Mouse (Mus musculus) limb, embryonic 12.5 days (tissue): ENCODE measurements around the gene Zfyve26. TPM values are rescaled to one million over a fixed set of nuclear protein-coding genes. Genes with fewer than 3 reads are reported as not detected.
"Not testable (repeated sequence)": the region's sequence is repeated elsewhere in the genome, so short reads cannot be mapped to it uniquely, and the experiment has no call there.

Experiments used
- ATAC-seq: fragments of 200-750 bp; cut with Nextera tagmentation; 2 replicates; pipeline ENCODE4 v1.8.0; 2017; ENCODE audit warnings: low read depth, moderate TSS enrichment; ENCODE audit not compliant: insufficient number of reproducible peaks, insufficient read depth, low FRiP score, low TSS enrichment
- H3K27ac ChIP-seq: fragments of 300-500 bp; sonication (generic); 2 replicates; pipeline ENCODE4 v1.5.1; 2016; ENCODE audit warnings: mild to moderate bottlenecking, moderate library complexity
- H3K27me3 ChIP-seq: fragments of 300-500 bp; sonication (generic); 2 replicates; pipeline ENCODE4 v1.6.1; 2016; ENCODE audit warnings: mild to moderate bottlenecking, moderate library complexity
- H3K36me3 ChIP-seq: fragments of 300-500 bp; sonication (generic); 2 replicates; pipeline ENCODE4 v1.6.1; 2016; ENCODE audit warnings: mild to moderate bottlenecking, moderate library complexity
- H3K4me1 ChIP-seq: fragments of 300-500 bp; sonication (generic); replicated peaks from 2 replicates; pipeline ENCODE4 v1.6.1; 2016
- H3K4me2 ChIP-seq: fragments of 300-500 bp; sonication (generic); 2 replicates; pipeline ENCODE4 v1.6.1; 2016; ENCODE audit warnings: mild to moderate bottlenecking, moderate library complexity
- H3K4me3 ChIP-seq: fragments of 300-500 bp; sonication (generic); replicated peaks from 2 replicates; pipeline ENCODE4 v1.5.1; 2016; ENCODE audit warnings: mild to moderate bottlenecking
- H3K9ac ChIP-seq: fragments of 300-500 bp; sonication (generic); replicated peaks from 2 replicates; pipeline ENCODE4 v1.6.1; 2016; ENCODE audit warnings: mild to moderate bottlenecking, moderate library complexity
- H3K9me3 ChIP-seq: fragments of 300-500 bp; sonication (generic); 2 replicates; pipeline ENCODE4 v1.6.1; 2016; ENCODE audit warnings: mild to moderate bottlenecking, moderate library complexity
- WGBS: fragments of 180-500 bp; shearing (Covaris S2); methylation state at CpG from one replicate; pipeline ENCODE4 v1.1.7; 2016; 5-methylcytosine and 5-hydroxymethylcytosine counted together
- polyA plus RNA-seq: library from polyadenylated mRNA; unstranded; fragments of >200 nt; fragmentation: Nextera tagmentation; extraction: Ambion mirVana; gene quantifications from 2 replicates; pipeline ENCODE4 v1.2.1, GENCODE M21; 2016

Gene Zfyve26
- polyA plus RNA-seq: 12.4 and 17.8 TPM in 2 replicates

DNA sequence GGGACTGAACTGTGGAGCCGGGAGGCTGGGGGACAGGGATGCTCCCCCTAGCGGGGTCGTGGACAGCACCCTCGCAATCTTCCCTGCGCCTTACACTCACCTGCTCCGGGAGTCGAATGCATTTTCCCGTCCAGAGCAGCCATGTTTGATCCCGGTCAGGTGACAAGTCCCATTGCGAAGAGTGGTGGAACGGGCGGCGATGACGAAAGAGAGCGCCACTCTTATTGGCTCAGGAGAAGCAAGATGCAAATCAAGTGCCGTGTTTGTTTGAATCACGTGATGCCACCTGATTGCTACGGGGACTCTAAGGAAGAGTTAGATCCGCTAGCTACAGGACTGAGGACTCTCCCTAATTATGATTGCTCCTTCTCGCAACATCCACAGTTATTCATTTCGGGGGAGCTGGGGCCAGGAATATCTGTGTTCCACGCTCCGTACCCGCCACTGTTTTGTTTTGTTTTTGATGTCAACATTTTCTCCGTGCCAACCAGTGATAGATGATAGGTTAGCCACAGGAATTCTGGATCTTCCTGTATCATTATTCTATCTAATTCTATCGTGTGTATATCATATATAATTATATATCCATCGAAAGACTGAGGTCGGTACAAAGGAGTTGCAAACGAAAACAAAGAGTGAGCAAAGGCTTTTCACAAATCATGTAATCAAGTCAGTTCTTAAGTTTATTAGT lies at the start of gene Zfyve26:
Gene Zfyve26 (minus strand): TSS at position 179 of the 691 bp plus-strand sequence.
- Histone ChIP-seq H3K4me1 (peaks cover 13% of the 10 kb centered on the region), H3K4me2 (peak within 1 kb of the TSS; percentile 60), H3K4me3 (peak within 1 kb of the TSS; percentile 54), H3K9me3 (no peaks in the 10 kb centered on the region), H3K27ac (peak within 1 kb of the TSS; percentile 64), H3K9ac (peak within 1 kb of the TSS; percentile 57), H3K36me3 (peaks cover 4% of the 10 kb centered on the region), H3K27me3 (no peaks in the 10 kb centered on the region)
- peak; percentile 98 for ATAC-seq
- under 1% methylated on average over 29 of the region's 29 CpGs for WGBS

DNA sequence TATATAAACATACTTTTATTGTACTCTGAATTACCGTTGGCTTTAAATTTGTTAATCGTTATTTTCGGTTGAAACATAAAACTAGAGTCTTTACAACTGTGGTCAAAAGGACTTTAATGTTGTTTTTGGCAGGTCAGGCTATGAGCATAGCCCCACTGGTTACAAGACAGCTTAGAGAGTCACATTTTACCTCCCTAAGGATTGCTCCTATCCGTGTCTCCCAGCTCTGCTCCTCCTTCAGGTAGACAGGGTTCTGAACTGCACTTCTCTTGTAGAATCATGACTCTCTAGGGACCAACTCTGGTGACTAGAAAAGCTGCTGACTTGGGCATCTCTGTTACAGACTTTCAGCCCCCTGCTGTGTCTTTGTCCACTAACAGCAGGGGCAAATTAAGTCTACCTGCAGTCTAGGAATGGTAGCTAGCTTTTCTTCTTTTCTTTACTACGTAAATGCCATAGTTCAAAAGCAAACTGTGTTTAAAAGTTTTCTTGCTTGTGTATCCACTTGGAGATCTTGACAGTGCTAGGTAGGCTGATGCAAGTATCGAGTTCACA lies 45.3 kb upstream of the Zfyve26 start:
- 49% methylated on average over 6 of the region's 6 CpGs for WGBS
- H3K4me1 ChIP-seq: peaks cover 23% of the 10 kb centered on the region
- no peaks in the 10 kb centered on the region for H3K36me3 ChIP-seq
- no peaks in the 10 kb centered on the region for H3K9me3 ChIP-seq
- H3K4me2 ChIP-seq: no peak overlapping the region
- H3K27ac ChIP-seq: no peak overlapping the region
- no peaks in the 10 kb centered on the region for H3K27me3 ChIP-seq
- ATAC-seq: no peak
- H3K9ac ChIP-seq: no peak overlapping the region
- no peak overlapping the region for H3K4me3 ChIP-seq

DNA sequence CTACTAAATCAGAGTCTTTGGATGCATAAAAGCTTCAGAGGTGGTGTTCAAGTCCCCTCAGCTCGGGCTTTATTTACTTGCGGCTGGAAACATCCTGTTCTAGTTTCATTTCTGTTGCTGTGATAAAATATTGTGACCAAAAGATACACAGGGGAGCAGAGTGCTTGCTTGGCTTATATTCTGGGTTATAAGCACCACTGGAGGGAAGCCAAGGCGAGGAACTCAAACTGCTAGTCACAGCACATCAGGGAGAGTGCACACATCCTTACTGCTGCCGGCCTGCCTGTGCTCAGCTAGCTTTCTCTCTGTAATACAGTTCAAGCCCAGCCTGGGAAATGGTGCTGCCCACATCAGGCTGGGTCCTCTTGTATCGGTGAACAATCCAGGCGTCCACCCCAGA lies 44.4 kb upstream of the Zfyve26 start:
- H3K27ac ChIP-seq: 0 out of 2 replicates have a peak overlapping the region, but pooled peaks have one; percentile 25
- no peak overlapping the region for H3K4me2 ChIP-seq
- no peaks in the 10 kb centered on the region for H3K9me3 ChIP-seq
- H3K4me3 ChIP-seq: no peak overlapping the region
- no peak overlapping the region for H3K9ac ChIP-seq
- H3K4me1 ChIP-seq: peaks cover 16% of the 10 kb centered on the region
- WGBS: 84% methylated on average over 6 of the region's 6 CpGs
- no peak for ATAC-seq
- no peaks in the 10 kb centered on the region for H3K36me3 ChIP-seq
- H3K27me3 ChIP-seq: no peaks in the 10 kb centered on the region

DNA sequence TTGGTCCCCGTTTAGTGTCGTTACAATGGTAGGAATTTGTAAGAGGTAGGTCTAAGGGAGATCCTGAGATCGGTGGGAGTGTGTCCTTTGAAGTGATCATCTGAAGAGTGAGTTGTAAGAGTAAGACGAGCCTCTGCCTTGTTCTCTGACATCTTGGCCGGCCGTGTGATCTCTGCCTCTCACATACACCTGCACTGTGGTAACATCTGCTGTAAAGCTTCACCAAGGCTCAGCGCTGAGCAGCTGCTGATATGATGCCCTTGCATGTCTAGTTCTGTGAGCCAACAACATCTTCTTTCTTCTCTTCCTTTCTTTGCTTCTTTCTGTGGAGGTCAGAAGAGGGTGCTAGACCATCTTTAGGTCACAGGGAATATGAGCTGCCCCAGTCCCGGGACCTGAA lies 42.7 kb upstream of the Zfyve26 start:
- no peak for ATAC-seq
- Histone ChIP-seq H3K9me3 (peaks cover 8% of the 10 kb centered on the region; the same call in 1 of the 2 replicates), H3K4me3 (no peak overlapping the region), H3K9ac (no peak overlapping the region), H3K4me1 (peaks cover 16% of the 10 kb centered on the region), H3K27me3 (no peaks in the 10 kb centered on the region), H3K27ac (no peak overlapping the region), H3K36me3 (peaks cover 14% of the 10 kb centered on the region), H3K4me2 (no peak overlapping the region)
- 82% methylated on average over 8 of the region's 8 CpGs for WGBS

DNA sequence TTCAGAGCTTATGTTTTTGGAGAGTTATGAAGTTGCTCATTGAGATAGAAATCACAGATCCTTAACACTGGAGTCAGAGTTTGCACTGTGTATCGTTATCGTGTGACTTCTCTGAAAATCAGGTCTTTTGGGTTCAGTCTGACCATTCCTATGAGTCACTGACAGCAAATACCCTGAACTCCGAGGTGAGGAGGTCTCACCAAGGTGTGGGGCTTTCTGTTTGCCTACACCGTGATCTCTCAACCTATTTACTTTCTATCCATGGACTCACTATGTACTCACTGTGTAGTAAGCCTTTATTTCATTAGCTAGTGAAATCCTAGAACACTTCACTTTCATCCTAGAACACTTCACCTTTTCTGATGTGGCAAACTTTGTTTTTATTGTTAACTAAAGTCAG lies 35.6 kb upstream of the Zfyve26 start:
- WGBS: 89% methylated on average over 4 of the region's 4 CpGs
- H3K4me3 ChIP-seq: no peak overlapping the region
- no peak overlapping the region for H3K9ac ChIP-seq
- H3K4me1 ChIP-seq: 0 out of 2 replicates have a peak, but pooled peaks cover 4% of the 10 kb centered on the region
- peaks cover 8% of the 10 kb centered on the region; the same call in 1 of the 2 replicates for H3K9me3 ChIP-seq
- H3K36me3 ChIP-seq: peaks cover 14% of the 10 kb centered on the region
- no peak overlapping the region for H3K4me2 ChIP-seq
- H3K27ac ChIP-seq: no peak overlapping the region
- ATAC-seq: no peak
- no peaks in the 10 kb centered on the region for H3K27me3 ChIP-seq

DNA sequence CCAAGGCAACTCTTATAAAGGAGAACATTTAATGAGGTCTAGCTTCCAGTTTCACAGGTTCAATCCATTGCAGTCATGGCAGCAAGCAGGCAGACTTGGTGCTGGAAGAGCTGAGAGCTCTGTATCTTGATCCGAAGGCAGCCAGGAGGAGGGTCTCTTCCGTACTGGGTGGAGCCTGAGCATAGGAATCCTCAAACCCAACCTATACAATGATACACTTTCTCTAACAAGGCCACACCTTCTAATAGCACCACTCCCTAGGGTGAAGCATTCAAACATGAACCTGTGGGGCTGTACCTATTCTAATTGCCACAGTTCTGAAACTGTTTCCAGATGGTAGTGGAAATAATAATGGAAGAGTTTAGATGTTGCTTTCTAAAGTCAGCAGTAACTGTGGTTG lies 34.5 kb upstream of the Zfyve26 start:
- no peaks in the 10 kb centered on the region for H3K27me3 ChIP-seq
- 0 out of 2 replicates have a peak, but pooled peaks cover 4% of the 10 kb centered on the region for H3K4me1 ChIP-seq
- WGBS: 77% methylated on average over 2 of the region's 2 CpGs
- H3K36me3 ChIP-seq: peaks cover 14% of the 10 kb centered on the region
- peaks cover 8% of the 10 kb centered on the region; the same call in 1 of the 2 replicates for H3K9me3 ChIP-seq
- no peak overlapping the region for H3K4me2 ChIP-seq
- H3K9ac ChIP-seq: no peak overlapping the region
- H3K27ac ChIP-seq: no peak overlapping the region
- peak; percentile 63; the same call in 1 of the 2 replicates for ATAC-seq
- no peak overlapping the region for H3K4me3 ChIP-seq

DNA sequence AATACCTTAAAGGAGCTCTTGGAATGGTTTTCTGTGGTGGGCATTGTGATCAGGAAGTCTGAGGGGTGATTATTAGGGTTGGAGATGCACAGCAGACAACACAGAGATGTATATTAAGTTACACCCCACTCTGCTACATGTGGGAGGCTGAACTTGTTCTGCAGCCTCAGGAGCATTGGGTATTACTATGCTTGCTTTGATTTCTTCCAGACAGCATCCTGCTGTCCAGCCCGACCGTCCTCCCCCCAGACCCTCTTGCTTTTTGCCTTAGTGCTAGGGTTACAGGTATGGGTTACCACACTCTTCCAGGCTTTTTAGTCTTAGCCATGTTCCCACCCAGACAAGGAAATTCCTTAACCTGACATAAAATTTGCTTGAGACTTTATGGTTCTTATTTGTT lies 31.8 kb upstream of the Zfyve26 start:
- Histone ChIP-seq H3K4me1 (0 out of 2 replicates have a peak, but pooled peaks cover 4% of the 10 kb centered on the region), H3K9me3 (no peaks in the 10 kb centered on the region), H3K36me3 (no peaks in the 10 kb centered on the region), H3K4me3 (no peak overlapping the region), H3K27ac (no peak overlapping the region), H3K9ac (no peak overlapping the region), H3K27me3 (no peaks in the 10 kb centered on the region), H3K4me2 (no peak overlapping the region)
- ATAC-seq: no peak
- WGBS: 71% methylated on average over 2 of the region's 2 CpGs

DNA sequence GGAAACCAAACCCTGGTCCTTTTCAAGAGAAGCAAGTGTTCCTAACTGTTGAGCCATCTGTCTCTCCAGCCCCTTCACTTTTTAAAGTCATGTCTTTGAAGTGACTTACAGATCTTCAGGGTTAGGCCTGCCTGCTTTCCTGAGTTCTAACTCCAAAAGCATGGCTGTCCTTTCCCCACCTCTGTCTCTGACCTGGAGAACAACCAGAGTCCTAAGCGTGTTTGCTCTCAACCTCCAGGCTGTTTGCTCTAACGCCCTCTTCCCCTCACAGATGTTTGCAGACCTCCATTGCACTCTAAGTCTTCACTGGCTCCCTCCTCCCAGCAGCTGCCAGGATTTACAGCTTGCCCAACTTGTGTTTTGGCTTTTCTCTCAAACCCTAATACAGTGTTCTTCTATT lies 30.6 kb upstream of the Zfyve26 start:
- H3K9me3 ChIP-seq: no peaks in the 10 kb centered on the region
- H3K9ac ChIP-seq: no peak overlapping the region
- no peak for ATAC-seq
- 0 out of 2 replicates have a peak, but pooled peaks cover 4% of the 10 kb centered on the region for H3K4me1 ChIP-seq
- WGBS: 53% methylated on average over 2 of the region's 2 CpGs
- no peak overlapping the region for H3K4me3 ChIP-seq
- H3K36me3 ChIP-seq: no peaks in the 10 kb centered on the region
- no peak overlapping the region for H3K4me2 ChIP-seq
- no peak overlapping the region for H3K27ac ChIP-seq
- H3K27me3 ChIP-seq: no peaks in the 10 kb centered on the region

DNA sequence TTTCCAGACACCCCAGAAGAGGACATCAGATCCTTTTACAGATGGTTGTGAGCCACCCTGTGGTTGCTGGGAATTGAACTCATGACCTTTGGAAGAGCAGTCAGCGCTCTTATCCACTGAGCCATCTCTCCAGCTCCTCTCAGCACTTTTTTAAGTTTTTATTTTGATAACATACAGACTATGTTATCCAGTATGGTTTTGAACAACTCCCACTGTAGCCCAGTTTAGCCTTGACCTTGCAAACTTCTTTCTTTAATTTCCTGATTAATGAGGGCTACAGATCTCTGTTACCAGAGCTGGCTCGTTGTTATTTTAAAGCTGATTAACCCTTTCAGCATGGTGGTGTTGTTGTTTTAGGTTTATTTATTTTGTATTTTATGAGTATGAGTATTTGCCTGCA lies 30.1 kb upstream of the Zfyve26 start:
- no peak for ATAC-seq
- Histone ChIP-seq H3K4me2 (no peak overlapping the region), H3K36me3 (no peaks in the 10 kb centered on the region), H3K4me1 (0 out of 2 replicates have a peak, but pooled peaks cover 4% of the 10 kb centered on the region), H3K9ac (no peak overlapping the region), H3K27ac (no peak overlapping the region), H3K27me3 (no peaks in the 10 kb centered on the region), H3K9me3 (no peaks in the 10 kb centered on the region), H3K4me3 (no peak overlapping the region)
- 53% methylated on average over 2 of the region's 2 CpGs for WGBS

DNA sequence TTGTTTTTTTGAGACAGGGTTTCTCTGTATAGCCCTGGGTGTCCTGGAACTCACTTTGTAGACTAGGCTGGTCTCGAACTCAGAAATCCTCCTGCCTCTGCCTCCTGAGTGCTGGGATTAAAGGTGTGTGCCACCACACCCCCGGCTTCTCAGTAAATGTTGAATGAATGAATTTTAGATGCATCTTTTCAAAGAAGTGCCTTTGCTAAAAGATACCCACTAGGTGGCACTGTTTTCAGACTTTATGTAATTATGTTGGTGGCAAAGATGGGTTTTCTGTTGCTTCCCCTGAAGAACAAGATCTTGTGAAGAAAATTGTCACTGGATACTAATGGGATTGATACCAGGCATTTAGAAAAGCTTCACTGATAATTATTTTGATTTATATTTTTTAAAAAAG lies 26.4 kb upstream of the Zfyve26 start:
- 74% methylated on average over 2 of the region's 2 CpGs for WGBS

DNA sequence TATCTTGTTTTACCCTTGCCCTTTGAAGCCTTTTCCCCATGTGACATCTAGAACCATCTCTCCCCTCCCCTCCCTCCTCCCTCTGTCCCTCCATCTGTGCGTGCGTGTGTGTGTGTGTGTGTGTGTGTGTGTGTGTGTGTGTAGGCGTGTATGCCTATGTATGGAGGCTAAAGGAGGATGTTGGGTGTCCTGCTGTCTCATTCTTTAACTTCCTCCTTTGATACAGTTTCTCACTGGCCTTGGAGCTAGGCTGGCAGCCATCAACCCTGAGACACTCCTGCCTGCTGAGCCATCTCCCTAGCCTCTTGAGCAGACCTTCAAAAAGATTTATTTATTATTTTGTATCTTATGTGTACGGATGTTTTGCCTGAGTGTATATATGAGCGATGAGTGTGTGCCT lies 24.8 kb upstream of the Zfyve26 start:
- Histone ChIP-seq H3K4me3 (no peak overlapping the region), H3K27me3 (no peaks in the 10 kb centered on the region), H3K27ac (no peak overlapping the region), H3K9me3 (no peaks in the 10 kb centered on the region), H3K9ac (no peak overlapping the region), H3K4me1 (no peaks in the 10 kb centered on the region), H3K4me2 (no peak overlapping the region), H3K36me3 (no peaks in the 10 kb centered on the region)
- WGBS: 91% methylated on average over 5 of the region's 5 CpGs
- ATAC-seq: no peak

More for the DNA sequence above, 26.4 kb upstream of the Zfyve26 start:
- not testable (repeated sequence) for H3K27me3 ChIP-seq, ATAC-seq, H3K4me1 ChIP-seq, H3K4me3 ChIP-seq, H3K36me3 ChIP-seq, H3K9ac ChIP-seq, H3K4me2 ChIP-seq, H3K9me3 ChIP-seq, H3K27ac ChIP-seq
